Mouse (Mus musculus): Measurements from ENCODE around the gene Gfod1. TPM values are rescaled to one million over a fixed set of nuclear protein-coding genes. Genes with fewer than 3 reads are reported as not detected.

Gfod1 gene
- total and polyA plus RNA-seq, 3 experiments, result 0.30 to 0.70 (median 0.36) TPM

DNA sequence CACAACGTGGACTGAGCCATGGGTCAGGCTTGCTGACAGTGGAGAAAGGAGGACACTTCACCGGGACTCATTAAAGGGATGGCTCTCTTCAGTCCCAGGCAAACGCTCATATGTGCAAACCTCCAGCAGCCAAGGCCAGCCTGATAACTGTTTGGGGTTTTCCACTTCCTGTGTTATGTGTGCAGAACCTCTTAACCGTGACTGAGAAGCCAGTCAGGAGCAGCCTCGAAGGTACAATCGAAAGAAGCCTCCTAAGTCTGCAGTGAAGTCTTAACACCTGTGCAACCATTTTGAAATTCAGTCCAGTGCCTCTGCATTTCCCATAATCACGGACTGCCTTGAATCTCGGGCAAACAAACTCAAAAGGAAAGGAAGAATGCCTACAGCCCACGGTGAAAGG is 3.1 kb downstream of the Gfod1 start:
- no peaks in the 10 kb centered on the region for H3K36me3 ChIP-seq (replicated peaks in 1 of 2; ENCODE audit: control insufficient read depth in 1 of 2, insufficient read depth in 1 of 2, low read length in 1 of 2)
- no peaks in the 10 kb centered on the region for H3K9me3 ChIP-seq (replicated peaks; ENCODE audit: low read length)
- H3K9ac ChIP-seq (ENCODE audit: insufficient read depth, low read depth), result no peak overlapping the region
- in situ Hi-C loops (cut with MboI; ENCODE audit: low pct_ligation_motif_present, low pct_unique_long_range_greater_than_20kb, low sequenced_read_pairs), result no loop called here
- H3K79me2 ChIP-seq (replicated peaks; ENCODE audit: control insufficient read depth, extremely low read depth, insufficient read depth, poor library complexity, severe bottlenecking), result no peaks in the 10 kb centered on the region
- DNase-seq (ENCODE audit: extremely low read depth), result peak; percentile 38
- H3K27me3 ChIP-seq (replicated peaks), result peaks cover 37% of the 10 kb centered on the region
- TF ChIP-seq HCFC1 (IDR thresholded peaks at IDR 0.05; ENCODE audit: low read depth, low read length) (no peak), EP300 (IDR thresholded peaks at IDR 0.05; ENCODE audit: low read length) (peak; percentile 31; the same call in 1 of the 2 replicates), ELF1 (IDR thresholded peaks at IDR 0.05; ENCODE audit: low read depth, low read length) (0 out of 2 replicates have a peak, but pooled peaks have one; percentile 18), BHLHE40 (IDR thresholded peaks at IDR 0.05; ENCODE audit: low read depth, low read length) (peak; percentile 50)
- dilution Hi-C loops (cut with MboI; ENCODE audit: extremely low pct_ligation_motif_present, extremely low pct_unique_long_range_greater_than_20kb, low sequenced_read_pairs), result no loop called here
- H3K27ac ChIP-seq (ENCODE audit: insufficient read depth, low read depth), result no peak overlapping the region
- H3K4me2 ChIP-seq (ENCODE audit: insufficient read depth, low read depth, poor library complexity, severe bottlenecking), result peak overlapping the region; percentile 33; the same call in 1 of the 2 replicates
- peaks cover 8 to 38% of the 10 kb centered on the region in 2 experiments for H3K4me1 ChIP-seq (ENCODE audit: control insufficient read depth in 1 of 2, insufficient read depth in 2 of 2)
- H3K4me3 ChIP-seq (replicated peaks in 1 of 3; ENCODE audit: low read depth in 2 of 3, low read length in 2 of 3, poor library complexity in 1 of 3), result no peak overlapping the region

- Histone ChIP-seq H3K4me1 (ENCODE audit: control insufficient read depth in 1 of 2, insufficient read depth in 2 of 2) (peaks cover 9 to 43% of the 10 kb centered on the region in 2 experiments), H3K9ac (ENCODE audit: insufficient read depth, low read depth) (no peak overlapping the region), H3K9me3 (replicated peaks; ENCODE audit: low read length) (no peaks in the 10 kb centered on the region), H3K4me3 (replicated peaks in 1 of 3; ENCODE audit: low read depth in 2 of 3, low read length in 2 of 3, poor library complexity in 1 of 3) (no peak overlapping the region), H3K27ac (ENCODE audit: insufficient read depth, low read depth) (no peak overlapping the region), H3K79me2 (replicated peaks; ENCODE audit: control insufficient read depth, extremely low read depth, insufficient read depth, poor library complexity, severe bottlenecking) (no peaks in the 10 kb centered on the region), H3K36me3 (replicated peaks in 1 of 2; ENCODE audit: control insufficient read depth in 1 of 2, insufficient read depth in 1 of 2, low read length in 1 of 2) (no peaks in the 10 kb centered on the region), H3K4me2 (ENCODE audit: insufficient read depth, low read depth, poor library complexity, severe bottlenecking) (no peak overlapping the region), H3K27me3 (replicated peaks) (peaks cover 32% of the 10 kb centered on the region)
- DNase-seq (ENCODE audit: extremely low read depth), result no peak
- TF ChIP-seq SMC3 (IDR thresholded peaks at IDR 0.05; ENCODE audit: low read depth, low read length) (no peak), ZMIZ1 (IDR thresholded peaks at IDR 0.05; ENCODE audit: low read depth, low read length) (no peak)
- dilution Hi-C loops (cut with MboI; ENCODE audit: extremely low pct_ligation_motif_present, extremely low pct_unique_long_range_greater_than_20kb, low sequenced_read_pairs) (no loop called here), in situ Hi-C loops (cut with MboI; ENCODE audit: low pct_ligation_motif_present, low pct_unique_long_range_greater_than_20kb, low sequenced_read_pairs) (no loop called here)
These were observed 3.6 kb downstream of the Gfod1 start for GRCm38 (mm10) chr13:43300366-43300765.

- H3K9ac ChIP-seq (ENCODE audit: insufficient read depth, low read depth), result no peak overlapping the region
- H3K79me2 ChIP-seq (replicated peaks; ENCODE audit: control insufficient read depth, extremely low read depth, insufficient read depth, poor library complexity, severe bottlenecking), result no peaks in the 10 kb centered on the region
- dilution Hi-C loops (cut with MboI; ENCODE audit: extremely low pct_ligation_motif_present, extremely low pct_unique_long_range_greater_than_20kb, low sequenced_read_pairs), result no loop called here
- TF ChIP-seq NELFE (IDR thresholded peaks at IDR 0.05; ENCODE audit: low read depth, low read length) (no peak), CHD2 (IDR thresholded peaks at IDR 0.05; ENCODE audit: low read length) (no peak), USF2 (conservative IDR thresholded peaks at IDR 0.05; ENCODE audit: low read depth, low read length) (no peak)
- in situ Hi-C loops (cut with MboI; ENCODE audit: low pct_ligation_motif_present, low pct_unique_long_range_greater_than_20kb, low sequenced_read_pairs), result no loop called here
- peaks cover 24% of the 10 kb centered on the region for H3K27me3 ChIP-seq (replicated peaks)
- H3K4me3 ChIP-seq (replicated peaks in 1 of 3; ENCODE audit: low read depth in 2 of 3, low read length in 2 of 3, poor library complexity in 1 of 3), result no peak overlapping the region
- no peaks in the 10 kb centered on the region for H3K36me3 ChIP-seq (replicated peaks in 1 of 2; ENCODE audit: control insufficient read depth in 1 of 2, insufficient read depth in 1 of 2, low read length in 1 of 2)
- DNase-seq (ENCODE audit: extremely low read depth), result no peak
- H3K27ac ChIP-seq (ENCODE audit: insufficient read depth, low read depth), result no peak overlapping the region
- H3K4me1 ChIP-seq (ENCODE audit: control insufficient read depth in 1 of 2, insufficient read depth in 2 of 2), result peaks cover 9 to 43% of the 10 kb centered on the region in 2 experiments
- H3K9me3 ChIP-seq (replicated peaks; ENCODE audit: low read length), result no peaks in the 10 kb centered on the region
- no peak overlapping the region for H3K4me2 ChIP-seq (ENCODE audit: insufficient read depth, low read depth, poor library complexity, severe bottlenecking)
These were observed 4.8 kb downstream of the Gfod1 start for GRCm38 (mm10) chr13:43299171-43299570.
